Mouse (Mus musculus): ENCODE data around the gene Tbpl2. TPM values are rescaled to one million over a fixed set of nuclear protein-coding genes. Genes with fewer than 3 reads are reported as not detected.

Gene Tbpl2
- polyA plus RNA-seq, 1 experiment: not detected

DNA sequence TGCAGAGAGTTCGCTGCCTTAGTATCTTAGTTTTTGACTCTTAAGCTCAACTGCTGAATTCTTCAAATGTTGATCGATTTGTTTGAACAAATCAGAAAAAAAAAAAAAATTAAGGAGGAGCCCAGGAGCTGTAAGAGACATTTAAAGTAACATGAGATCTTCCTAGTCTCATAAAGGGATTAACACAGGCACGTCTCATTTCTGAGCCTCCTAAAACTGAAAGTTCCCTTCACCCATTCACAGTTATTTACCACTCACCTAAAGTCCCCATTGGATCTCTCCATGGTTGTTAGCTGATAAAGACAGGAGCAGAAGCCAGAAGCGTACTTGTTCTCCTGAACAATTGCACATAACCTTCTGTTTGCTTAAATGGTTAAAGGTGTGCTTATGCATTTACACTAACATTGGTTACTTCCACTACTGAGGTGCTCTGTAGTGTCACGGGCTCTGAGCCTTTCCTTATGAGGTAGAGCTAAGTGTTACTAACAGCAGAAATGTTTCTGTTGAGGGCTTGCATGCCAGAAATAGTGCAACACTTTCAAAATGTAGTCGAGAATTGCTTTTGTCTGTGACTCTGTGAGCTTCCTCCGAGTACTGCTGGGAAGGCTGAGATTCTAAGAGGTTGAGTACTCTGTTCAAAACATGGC lies 46.9 kb downstream of the Tbpl2 start, which contains the start of gene Hnmt:
Gene Hnmt (minus strand): TSS at position 51 of the 647 bp plus-strand sequence.
- Histone ChIP-seq H3K79me3 (ENCODE audit: low read depth) (no peaks in the 10 kb centered on the region), H3ac (ENCODE audit: control insufficient read depth, insufficient read length, low read depth) (no peak within 1 kb of the TSS), H3K36me3 (ENCODE audit: control insufficient read depth, insufficient read depth) (no peaks in the 10 kb centered on the region), H3K79me2 (ENCODE audit: control insufficient read depth, insufficient read depth) (no peaks in the 10 kb centered on the region), H3K27me3 (ENCODE audit: control insufficient read depth, insufficient read depth, insufficient read length) (no peaks in the 10 kb centered on the region), H3K4me3 (ENCODE audit: insufficient read depth, poor library complexity, severe bottlenecking) (no peak within 1 kb of the TSS)
- TF ChIP-seq MAX (IDR thresholded peaks at IDR 0.05): no peak
- TF ChIP-seq CTCF (IDR thresholded peaks at IDR 0.05; ENCODE audit: control insufficient read depth, insufficient read depth, insufficient read length): no peak
- TF ChIP-seq USF1 (IDR thresholded peaks at IDR 0.05; ENCODE audit: low read depth): no peak
- TF ChIP-seq CEBPB (IDR thresholded peaks at IDR 0.05; ENCODE audit: low read depth): no peak
- TF ChIP-seq FOSL1 (IDR thresholded peaks at IDR 0.05; ENCODE audit: insufficient read depth, low read length, poor library complexity, severe bottlenecking): no peak
- TF ChIP-seq MYOD1 (IDR thresholded peaks at IDR 0.05; ENCODE audit: control insufficient read depth, insufficient read length, low read depth): no peak
- no peak for TF ChIP-seq MYOG (IDR thresholded peaks at IDR 0.05; ENCODE audit: control insufficient read depth, extremely low read depth, insufficient read length)

DNA sequence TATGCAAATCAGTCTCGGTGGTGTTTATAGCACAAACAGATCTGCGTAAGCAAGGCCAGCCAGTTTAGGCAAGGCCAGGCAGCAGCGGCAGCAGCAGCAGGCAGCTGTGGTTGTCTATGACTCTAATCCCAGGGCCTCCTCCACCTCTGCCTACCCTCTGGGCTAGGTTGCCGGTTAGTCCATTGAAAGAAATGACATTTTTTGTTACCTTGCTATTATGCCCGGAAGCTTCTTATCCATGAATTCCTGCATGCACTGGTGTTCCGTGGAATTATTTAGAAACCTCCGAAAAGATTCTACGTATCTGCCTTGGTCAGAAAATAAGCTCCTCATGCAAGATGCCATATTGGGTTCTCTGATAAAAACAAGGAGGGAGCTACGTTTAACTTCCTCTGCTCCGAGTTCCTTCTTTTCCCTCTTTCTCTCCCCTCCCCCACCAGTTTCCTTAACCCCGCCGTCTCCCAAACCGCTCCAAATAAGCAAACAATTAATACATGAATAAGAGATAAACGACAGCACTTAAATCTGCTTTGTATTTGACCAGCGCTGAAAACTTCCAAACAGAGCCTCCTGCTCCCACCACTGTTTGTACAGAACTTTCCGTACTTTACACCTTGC lies 47.8 kb downstream of the Tbpl2 start:
- no peaks in the 10 kb centered on the region for H3K79me2 ChIP-seq (ENCODE audit: control insufficient read depth, insufficient read depth)
- H3K4me3 ChIP-seq (ENCODE audit: insufficient read depth, poor library complexity, severe bottlenecking): no peak overlapping the region
- no peaks in the 10 kb centered on the region for H3K79me3 ChIP-seq (ENCODE audit: low read depth)
- H3K27me3 ChIP-seq (ENCODE audit: control insufficient read depth, insufficient read depth, insufficient read length): no peaks in the 10 kb centered on the region
- no peak overlapping the region for H3ac ChIP-seq (ENCODE audit: control insufficient read depth, insufficient read length, low read depth)
- H3K36me3 ChIP-seq (ENCODE audit: control insufficient read depth, insufficient read depth): no peaks in the 10 kb centered on the region
- TF ChIP-seq FOSL1 (IDR thresholded peaks at IDR 0.05; ENCODE audit: insufficient read depth, low read length, poor library complexity, severe bottlenecking): no peak
- TF ChIP-seq MYOG (IDR thresholded peaks at IDR 0.05; ENCODE audit: control insufficient read depth, extremely low read depth, insufficient read length): no peak
- no peak for TF ChIP-seq CTCF (IDR thresholded peaks at IDR 0.05; ENCODE audit: control insufficient read depth, insufficient read depth, insufficient read length)
- no peak for TF ChIP-seq MAX (IDR thresholded peaks at IDR 0.05)
- no peak for TF ChIP-seq MYOD1 (IDR thresholded peaks at IDR 0.05; ENCODE audit: control insufficient read depth, insufficient read length, low read depth)
- no peak for TF ChIP-seq CEBPB (IDR thresholded peaks at IDR 0.05; ENCODE audit: low read depth)
- no peak for TF ChIP-seq USF1 (IDR thresholded peaks at IDR 0.05; ENCODE audit: low read depth)

DNA sequence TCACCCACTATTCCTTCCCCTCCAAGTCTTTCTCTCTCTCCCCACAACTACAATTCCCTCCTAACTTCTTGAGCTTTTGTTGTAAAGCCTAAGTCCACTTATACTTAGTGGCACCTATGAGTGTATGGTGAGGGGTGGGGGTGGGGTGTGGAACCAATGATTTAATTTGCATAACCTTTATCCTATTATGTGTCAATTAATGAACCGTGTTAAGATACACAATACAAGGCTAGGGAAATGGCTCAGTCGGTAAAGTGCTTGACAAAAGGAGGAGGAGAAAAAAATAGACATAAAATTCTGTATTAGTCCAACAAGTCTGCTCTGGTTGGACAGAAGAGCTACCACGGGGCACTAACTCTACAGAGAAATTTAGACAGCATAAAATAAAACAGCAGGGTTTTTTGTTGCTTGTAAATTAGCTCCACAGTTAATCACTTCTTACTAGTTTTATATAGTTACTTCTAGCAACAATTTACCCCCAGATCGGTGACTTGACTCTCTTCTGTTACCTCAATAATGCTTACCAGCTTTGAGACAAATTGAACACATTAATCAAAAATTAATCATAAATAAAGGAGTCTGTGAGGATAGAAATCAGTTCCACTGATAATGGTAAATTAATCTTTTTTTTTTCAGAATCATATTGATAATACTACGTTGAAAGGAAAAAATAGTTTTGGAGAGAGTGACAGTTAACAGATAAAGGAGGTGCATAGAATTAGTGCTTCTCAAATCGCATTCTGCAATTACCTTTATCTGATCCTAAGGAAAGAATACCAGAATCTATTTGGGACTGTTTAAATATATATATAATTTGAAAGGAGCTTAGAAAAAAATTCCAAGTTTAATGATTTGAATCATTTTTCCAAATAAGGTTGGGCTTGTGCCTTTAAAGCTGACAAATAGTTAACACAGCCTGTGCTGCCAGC lies 48.6 kb downstream of the Tbpl2 start:
- no peak overlapping the region for H3K4me3 ChIP-seq (ENCODE audit: insufficient read depth, poor library complexity, severe bottlenecking)
- no peaks in the 10 kb centered on the region for H3K79me3 ChIP-seq (ENCODE audit: low read depth)
- no peaks in the 10 kb centered on the region for H3K36me3 ChIP-seq (ENCODE audit: control insufficient read depth, insufficient read depth)
- no peak overlapping the region for H3ac ChIP-seq (ENCODE audit: control insufficient read depth, insufficient read length, low read depth)
- no peaks in the 10 kb centered on the region for H3K79me2 ChIP-seq (ENCODE audit: control insufficient read depth, insufficient read depth)
- H3K27me3 ChIP-seq (ENCODE audit: control insufficient read depth, insufficient read depth, insufficient read length): no peaks in the 10 kb centered on the region
- no peak for TF ChIP-seq CEBPB (IDR thresholded peaks at IDR 0.05; ENCODE audit: low read depth)
- no peak for TF ChIP-seq MAX (IDR thresholded peaks at IDR 0.05)
- TF ChIP-seq USF1 (IDR thresholded peaks at IDR 0.05; ENCODE audit: low read depth): no peak
- TF ChIP-seq FOSL1 (IDR thresholded peaks at IDR 0.05; ENCODE audit: insufficient read depth, low read length, poor library complexity, severe bottlenecking): no peak
- TF ChIP-seq CTCF (IDR thresholded peaks at IDR 0.05; ENCODE audit: control insufficient read depth, insufficient read depth, insufficient read length): no peak
- TF ChIP-seq MYOG (IDR thresholded peaks at IDR 0.05; ENCODE audit: control insufficient read depth, extremely low read depth, insufficient read length): no peak
- TF ChIP-seq MYOD1 (IDR thresholded peaks at IDR 0.05; ENCODE audit: control insufficient read depth, insufficient read length, low read depth): no peak

DNA sequence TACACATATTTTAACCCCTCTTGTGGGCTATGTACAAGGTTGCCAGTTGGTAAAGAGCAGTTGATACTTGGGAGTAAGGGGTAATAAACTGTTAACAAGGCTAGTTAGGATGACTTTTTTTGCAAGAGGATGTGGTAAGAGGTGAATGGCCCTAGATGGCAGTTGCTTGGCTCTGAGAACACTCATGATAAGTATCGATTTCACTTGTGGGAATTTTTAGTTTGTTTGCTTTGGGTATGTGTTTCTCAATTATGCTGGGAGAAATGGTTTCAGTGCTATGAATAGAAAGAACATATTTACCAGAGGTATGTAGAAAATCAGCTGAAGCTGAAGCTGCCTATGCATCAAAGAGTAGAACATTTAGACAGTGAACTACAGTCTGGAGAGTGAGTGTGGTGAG lies 53.5 kb downstream of the Tbpl2 start:
- Histone ChIP-seq H3K79me3 (ENCODE audit: low read depth) (no peaks in the 10 kb centered on the region), H3K4me3 (ENCODE audit: insufficient read depth, poor library complexity, severe bottlenecking) (no peak overlapping the region), H3K27me3 (ENCODE audit: control insufficient read depth, insufficient read depth, insufficient read length) (no peaks in the 10 kb centered on the region), H3K36me3 (ENCODE audit: control insufficient read depth, insufficient read depth) (no peaks in the 10 kb centered on the region), H3ac (ENCODE audit: control insufficient read depth, insufficient read length, low read depth) (no peak overlapping the region), H3K79me2 (ENCODE audit: control insufficient read depth, insufficient read depth) (no peaks in the 10 kb centered on the region)
- no peak for TF ChIP-seq MYOG (IDR thresholded peaks at IDR 0.05; ENCODE audit: control insufficient read depth, extremely low read depth, insufficient read length)
- no peak for TF ChIP-seq FOSL1 (IDR thresholded peaks at IDR 0.05; ENCODE audit: insufficient read depth, low read length, poor library complexity, severe bottlenecking)
- TF ChIP-seq USF1 (IDR thresholded peaks at IDR 0.05; ENCODE audit: low read depth): no peak
- no peak for TF ChIP-seq CEBPB (IDR thresholded peaks at IDR 0.05; ENCODE audit: low read depth)
- TF ChIP-seq MYOD1 (IDR thresholded peaks at IDR 0.05; ENCODE audit: control insufficient read depth, insufficient read length, low read depth): no peak
- no peak for TF ChIP-seq CTCF (IDR thresholded peaks at IDR 0.05; ENCODE audit: control insufficient read depth, insufficient read depth, insufficient read length)
- no peak for TF ChIP-seq MAX (IDR thresholded peaks at IDR 0.05)

DNA sequence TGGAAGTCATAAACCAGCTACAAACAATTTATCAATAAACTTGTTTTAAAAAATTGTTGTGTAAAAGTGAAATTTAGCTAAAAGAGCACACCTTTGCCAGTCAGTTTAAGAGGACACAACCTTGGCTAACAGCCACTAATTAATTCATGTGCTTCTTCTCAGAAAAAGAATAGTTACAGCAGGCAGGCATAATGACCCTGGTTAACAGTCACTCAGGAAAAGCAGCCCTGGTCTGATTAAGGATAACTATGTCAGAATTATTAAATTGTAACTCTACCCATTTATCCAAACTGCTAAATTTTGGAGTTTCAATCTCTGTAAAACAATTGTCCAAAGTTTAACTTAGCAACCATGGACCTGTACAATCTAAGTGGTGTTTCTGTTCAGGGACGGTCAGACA lies 55.9 kb downstream of the Tbpl2 start:
- H3ac ChIP-seq (ENCODE audit: control insufficient read depth, insufficient read length, low read depth): no peak overlapping the region

More for the DNA sequence above, 55.9 kb downstream of the Tbpl2 start:
- Histone ChIP-seq H3K36me3 (ENCODE audit: control insufficient read depth, insufficient read depth) (no peaks in the 10 kb centered on the region), H3K27me3 (ENCODE audit: control insufficient read depth, insufficient read depth, insufficient read length) (no peaks in the 10 kb centered on the region), H3K79me3 (ENCODE audit: low read depth) (no peaks in the 10 kb centered on the region), H3K79me2 (ENCODE audit: control insufficient read depth, insufficient read depth) (no peaks in the 10 kb centered on the region), H3K4me3 (ENCODE audit: insufficient read depth, poor library complexity, severe bottlenecking) (no peak overlapping the region)
- no peak for TF ChIP-seq USF1 (IDR thresholded peaks at IDR 0.05; ENCODE audit: low read depth)
- no peak for TF ChIP-seq FOSL1 (IDR thresholded peaks at IDR 0.05; ENCODE audit: insufficient read depth, low read length, poor library complexity, severe bottlenecking)
- no peak for TF ChIP-seq CEBPB (IDR thresholded peaks at IDR 0.05; ENCODE audit: low read depth)

Other genes with a start within 250 kb of the Tbpl2 start
- gene Hnmt, start 47.2 kb downstream of the Tbpl2 start, polyA plus RNA-seq (2012; fragmentation: generic; extraction: Trizol): not detected
- gene Il1f8, start 56.6 kb upstream of the Tbpl2 start, polyA plus RNA-seq (2012; fragmentation: generic; extraction: Trizol): not detected
- not detected for gene Il1f9, start 89.9 kb upstream of the Tbpl2 start, polyA plus RNA-seq (2012; fragmentation: generic; extraction: Trizol)
- gene Il1f6, start 118.8 kb upstream of the Tbpl2 start, polyA plus RNA-seq (2012; fragmentation: generic; extraction: Trizol): not detected
- not detected for gene Il1f5, start 180.4 kb upstream of the Tbpl2 start, polyA plus RNA-seq (2012; fragmentation: generic; extraction: Trizol)
- not detected for gene Il1f10, start 194.6 kb upstream of the Tbpl2 start, polyA plus RNA-seq (2012; fragmentation: generic; extraction: Trizol)
- gene Il1rn, start 240.3 kb upstream of the Tbpl2 start, polyA plus RNA-seq (2012; fragmentation: generic; extraction: Trizol): 0.20 TPM

All from C2C12 (cell line).